Mouse (Mus musculus) cerebellum, adult 2 months (tissue): Measurements from ENCODE around the gene Pde10a. TPM values are rescaled to one million over a fixed set of nuclear protein-coding genes. Genes with fewer than 3 reads are reported as not detected.
A peak's percentile ranks its signal among the peaks of the same experiment; 100 is the strongest.

Experiments used
- DNase-seq, 2 experiments: peaks; one replicate each; pipeline ENCODE4 v3.0.0; 2021
- H3K27ac ChIP-seq: fragments of 200-500 bp; 2 replicates; pipeline ENCODE4 v1.5.1; 2012; ENCODE audit warnings: low read length, control low read depth, inconsistent platforms; ENCODE audit not compliant: insufficient read depth
- H3K27me3 ChIP-seq: fragments of 200-500 bp; 2 replicates; pipeline ENCODE4 v1.6.1; 2012; ENCODE audit warnings: inconsistent platforms, mild to moderate bottlenecking, low read length, moderate library complexity; ENCODE audit not compliant: control insufficient read depth, insufficient read depth
- H3K4me1 ChIP-seq: fragments of 200-500 bp; 2 replicates; pipeline ENCODE4 v1.6.1; 2011; ENCODE audit warnings: low read length; ENCODE audit not compliant: control insufficient read depth, insufficient read depth
- H3K4me3 ChIP-seq: fragments of 200-500 bp; replicated peaks from 2 replicates; pipeline ENCODE3; 2011; ENCODE audit warnings: mild to moderate bottlenecking, low read depth, low read length, control low read depth; ENCODE audit not compliant: insufficient read depth
- CTCF ChIP-seq: fragments of 200-500 bp; IDR thresholded peaks from 2 replicates; pipeline ENCODE4 v1.5.1; 2011; ENCODE audit warnings: low read depth, mild to moderate bottlenecking, control low read depth, low read length, moderate library complexity, borderline replicate concordance; ENCODE audit not compliant: insufficient read depth
- POLR2A ChIP-seq: fragments of 200-500 bp; IDR thresholded peaks from 2 replicates; pipeline ENCODE4 v1.6.1; 2011; ENCODE audit warnings: low read length, control low read depth, borderline replicate concordance; ENCODE audit not compliant: insufficient read depth
- WGBS: fragments of 180-500 bp; shearing (Covaris S2); methylation state at CpG from one replicate; pipeline ENCODE4 v1.1.7; 2018; 5-methylcytosine and 5-hydroxymethylcytosine counted together
- polyA plus RNA-seq: library from polyadenylated mRNA; depleted of rRNA; stranded (reverse); fragments of >200 nt; gene quantifications from 2 replicates; pipeline ENCODE4 v1.2.3, GENCODE M21; 2012

The Pde10a gene
- polyA plus RNA-seq, 1 experiment, result 40.9 TPM

DNA sequence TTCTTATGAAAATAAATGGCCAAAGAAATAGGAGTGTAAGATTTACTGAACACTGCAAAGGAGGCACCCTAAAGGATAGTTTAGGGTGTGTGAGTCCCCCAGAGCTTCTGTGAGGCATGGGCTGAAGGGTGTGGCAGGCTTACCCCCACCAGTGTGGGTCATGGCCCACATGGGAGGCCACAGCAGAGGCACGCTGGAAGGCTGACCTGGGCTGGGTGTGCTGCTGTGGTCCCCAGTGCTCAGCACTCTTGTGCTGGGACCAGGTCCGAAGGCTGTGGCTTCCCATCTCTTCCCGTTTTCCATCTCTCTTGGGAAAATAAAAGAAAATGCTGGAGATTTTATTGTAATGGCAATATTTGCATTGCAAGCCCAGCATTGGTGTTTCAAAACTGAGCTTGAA lies 26.5 kb downstream of the Pde10a start:
- 44% methylated on average over 3 of the region's 3 CpGs for WGBS
- no peak for DNase-seq
- H3K27ac ChIP-seq, result peak overlapping the region; percentile 85
- no peak for TF ChIP-seq CTCF
- TF ChIP-seq POLR2A, result no peak
- peaks cover 66% of the 10 kb centered on the region for H3K4me1 ChIP-seq
- H3K27me3 ChIP-seq, result no peaks in the 10 kb centered on the region
- no peak overlapping the region for H3K4me3 ChIP-seq

DNA sequence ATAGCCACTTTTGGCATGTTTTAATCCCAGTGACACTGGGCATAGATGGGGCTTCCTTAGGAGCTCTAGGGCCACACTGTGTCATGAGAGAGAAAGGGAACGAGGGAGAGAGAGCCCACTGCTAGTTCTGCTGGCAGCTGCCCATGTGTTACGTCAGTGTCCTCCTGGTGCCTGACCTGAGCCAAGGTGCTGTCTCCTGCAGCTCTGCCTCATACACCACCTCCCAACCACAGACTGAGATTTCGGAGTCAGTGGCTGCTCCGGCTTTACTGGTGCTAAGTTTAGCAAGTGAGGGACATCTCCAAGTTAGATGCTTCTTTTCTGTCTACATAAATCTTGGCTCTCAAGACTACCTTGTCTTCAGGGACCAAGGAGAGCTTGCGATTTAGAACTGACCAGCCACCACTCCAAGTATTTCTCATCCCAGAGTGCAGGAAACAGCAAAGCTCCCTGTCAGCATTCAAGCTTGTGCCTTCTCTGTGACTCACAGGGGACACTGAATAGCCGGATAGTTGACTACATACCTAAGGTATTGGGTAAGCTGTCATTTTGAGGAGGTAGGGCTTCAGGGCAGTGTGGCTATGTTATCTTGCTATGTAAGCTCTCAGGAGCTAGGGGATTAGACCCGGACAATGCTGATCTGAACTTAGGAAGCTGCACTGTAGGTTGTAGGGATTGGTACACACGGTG lies 27.3 kb downstream of the Pde10a start:
- Histone ChIP-seq H3K27me3 (no peaks in the 10 kb centered on the region), H3K4me1 (peaks cover 69% of the 10 kb centered on the region), H3K27ac (peak overlapping the region; percentile 99), H3K4me3 (peak overlapping the region; percentile 42)
- TF ChIP-seq CTCF (no peak), POLR2A (peak; percentile 75; the same call in 1 of the 2 replicates)
- DNase-seq, result peak; percentile 97 to 98
- 15% methylated on average over 8 of the region's 8 CpGs for WGBS

DNA sequence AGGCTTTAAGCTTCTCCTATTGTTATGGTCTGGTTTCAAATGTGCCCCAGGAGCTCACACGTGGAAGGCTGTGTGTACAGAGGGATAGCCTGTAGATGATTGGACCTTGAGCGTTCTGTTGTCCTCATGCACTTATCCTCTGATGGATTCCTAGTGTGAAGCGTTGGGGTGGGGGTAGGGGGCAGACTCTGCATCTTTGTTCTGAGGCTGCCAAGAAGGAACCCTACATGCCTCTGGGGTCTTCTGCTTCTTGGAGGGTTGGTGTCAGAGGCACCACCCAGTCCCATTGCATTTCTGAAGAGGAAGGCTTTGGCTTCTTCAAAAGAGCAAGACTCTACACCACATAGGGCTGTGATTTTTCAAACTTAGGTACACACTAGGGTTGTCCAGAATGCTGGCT lies 28.4 kb downstream of the Pde10a start:
- Histone ChIP-seq H3K4me1 (peaks cover 79% of the 10 kb centered on the region), H3K4me3 (no peak overlapping the region), H3K27ac (peak overlapping the region; percentile 99), H3K27me3 (no peaks in the 10 kb centered on the region)
- no peak for DNase-seq
- WGBS, result 17% methylated on average over 3 of the region's 3 CpGs
- no peak for TF ChIP-seq POLR2A

DNA sequence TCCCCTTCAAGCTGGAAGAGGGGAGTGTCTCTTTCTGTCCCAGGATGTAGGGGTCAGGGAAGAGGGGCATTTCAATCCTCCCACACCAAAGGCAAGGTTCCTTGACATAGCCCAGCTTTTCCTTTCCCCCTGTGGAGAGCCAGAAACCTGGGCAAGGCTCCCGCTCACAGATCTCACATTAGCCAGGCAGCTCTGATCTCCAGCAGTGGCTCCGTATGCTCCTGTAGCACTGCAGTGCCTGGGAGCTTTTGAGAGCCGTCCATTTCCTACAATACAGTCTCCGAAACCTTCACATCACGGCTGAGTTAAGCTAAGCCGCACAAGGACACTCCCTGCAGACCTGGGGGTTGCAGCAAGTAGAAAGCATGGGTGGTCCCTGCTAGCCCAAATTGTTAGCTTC lies 29.0 kb downstream of the Pde10a start:
- Histone ChIP-seq H3K4me1 (peaks cover 74% of the 10 kb centered on the region), H3K27ac (peak overlapping the region; percentile 99), H3K27me3 (no peaks in the 10 kb centered on the region), H3K4me3 (no peak overlapping the region)
- 10% methylated on average over 6 of the region's 6 CpGs for WGBS
- DNase-seq, result peak; percentile 92 to 95
- TF ChIP-seq CTCF, result no peak
- peak; percentile 24; the same call in 1 of the 2 replicates for TF ChIP-seq POLR2A

DNA sequence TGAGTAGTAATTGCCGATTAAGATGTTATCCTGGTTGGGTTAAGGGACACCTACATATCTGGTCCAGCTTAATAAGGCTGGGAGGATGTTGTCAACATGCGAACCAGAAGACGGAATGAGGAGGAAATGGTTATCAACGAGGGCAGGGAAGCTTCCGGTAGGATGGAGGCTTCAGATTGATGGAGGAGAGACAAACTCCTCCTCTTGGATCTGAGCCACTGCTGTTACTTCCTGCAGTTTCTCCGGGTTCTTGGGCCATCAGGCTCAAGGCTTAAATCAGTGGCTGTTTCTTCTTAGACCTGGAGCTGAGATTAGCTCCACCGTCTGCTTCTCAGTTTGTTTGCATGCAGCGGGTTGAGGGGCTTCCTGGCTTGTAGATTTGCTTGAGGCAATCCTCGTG lies 30.6 kb downstream of the Pde10a start:
- WGBS, result 29% methylated on average over 9 of the region's 9 CpGs

DNA sequence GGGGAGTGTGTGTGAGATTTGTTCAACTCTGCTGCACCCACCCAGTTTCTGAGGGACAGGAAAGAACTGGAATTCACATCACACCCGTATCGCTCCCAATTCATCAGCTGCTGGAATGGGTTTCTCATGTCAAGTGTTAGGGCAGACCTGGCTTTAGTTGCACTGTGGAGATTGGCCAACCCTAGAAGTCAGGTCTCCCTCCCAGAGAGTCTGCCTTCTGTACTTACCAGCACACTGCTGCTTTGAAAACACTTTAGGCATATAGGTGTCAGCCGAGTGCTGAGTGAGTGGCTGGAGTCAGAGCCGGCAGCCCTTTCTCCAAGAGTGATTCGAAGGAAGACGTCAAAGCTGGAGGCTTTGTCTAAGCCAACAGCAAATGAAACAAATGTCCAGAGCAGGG lies 31.1 kb downstream of the Pde10a start:
- 5% methylated on average over 6 of the region's 6 CpGs for WGBS
- H3K4me1 ChIP-seq, result peaks cover 64% of the 10 kb centered on the region
- peak overlapping the region; percentile 66 for H3K27ac ChIP-seq
- peak; percentile 70 to 80 for DNase-seq
- TF ChIP-seq POLR2A (no peak), CTCF (no peak)
- no peak overlapping the region for H3K4me3 ChIP-seq
- no peaks in the 10 kb centered on the region for H3K27me3 ChIP-seq

More for the DNA sequence above, 30.6 kb downstream of the Pde10a start:
- Histone ChIP-seq H3K27ac (peak overlapping the region; percentile 66), H3K27me3 (no peaks in the 10 kb centered on the region), H3K4me1 (peaks cover 68% of the 10 kb centered on the region), H3K4me3 (no peak overlapping the region)
- no peak for TF ChIP-seq CTCF
- TF ChIP-seq POLR2A, result no peak
- DNase-seq, result no peak

DNA sequence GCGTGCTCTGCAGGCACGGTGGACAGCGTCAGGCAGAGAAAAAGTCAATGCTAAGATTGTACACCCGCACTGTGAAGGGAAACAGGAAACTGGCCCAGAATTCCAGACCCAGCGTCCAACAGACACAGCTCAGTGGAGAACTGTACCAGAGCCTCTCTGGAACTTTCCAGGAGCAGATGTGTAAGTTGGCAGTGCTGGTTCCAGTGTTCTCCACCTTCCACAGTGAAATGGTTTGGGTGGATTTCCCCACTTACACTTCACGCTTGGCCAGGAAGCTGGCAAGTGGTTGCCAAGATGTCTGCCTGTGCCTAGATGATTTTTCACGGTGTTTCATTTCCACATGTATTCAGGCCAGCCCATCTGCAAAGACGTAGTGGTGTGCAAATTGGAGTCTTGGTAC lies 32.8 kb downstream of the Pde10a start:
- TF ChIP-seq POLR2A (no peak), CTCF (no peak)
- Histone ChIP-seq H3K27me3 (no peaks in the 10 kb centered on the region), H3K27ac (peak overlapping the region; percentile 33; the same call in 1 of the 2 replicates), H3K4me1 (peaks cover 62% of the 10 kb centered on the region), H3K4me3 (no peak overlapping the region)
- DNase-seq, result no peak
- 54% methylated on average over 8 of the region's 8 CpGs for whole genome bisulfite sequencing

DNA sequence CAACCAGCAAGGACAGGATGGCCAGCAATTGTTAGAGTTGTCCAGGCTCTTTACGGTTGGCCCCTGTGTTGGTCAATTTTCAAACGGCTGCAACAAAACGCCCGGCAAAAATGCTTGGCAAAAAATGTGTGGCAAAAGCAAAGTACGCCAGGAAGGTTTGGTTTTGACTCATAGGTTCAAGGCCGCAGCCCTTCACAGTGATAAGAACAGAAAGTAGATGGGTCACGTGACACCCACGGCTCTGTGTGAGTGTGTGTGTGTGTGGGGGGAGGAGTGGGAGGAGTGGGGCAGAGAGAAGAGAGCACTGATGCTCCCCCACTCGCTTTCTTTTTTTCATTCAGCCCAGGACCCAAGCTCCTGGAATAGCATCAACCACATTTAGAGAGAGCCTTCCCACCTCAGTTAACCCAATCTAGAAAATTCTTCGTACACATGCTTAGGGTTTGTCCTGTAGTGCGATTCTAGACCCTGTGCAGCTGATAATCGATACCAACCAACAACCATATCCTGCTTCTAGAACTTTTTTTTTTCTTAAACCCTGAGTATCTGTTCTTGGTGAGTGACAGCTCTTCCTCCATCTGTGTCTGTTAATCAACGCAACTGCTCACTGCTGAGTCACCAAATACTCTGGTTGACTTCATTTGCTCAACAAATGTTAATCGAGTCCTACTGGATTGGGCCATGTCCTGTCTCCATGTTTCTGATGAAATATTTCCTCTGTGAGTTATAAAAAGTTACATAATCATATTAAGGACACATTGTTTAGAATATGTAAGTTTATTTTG lies 37.1 kb downstream of the Pde10a start:
- peaks cover 25% of the 10 kb centered on the region for H3K4me1 ChIP-seq
- H3K4me3 ChIP-seq, result no peak overlapping the region
- no peak for DNase-seq
- no peaks in the 10 kb centered on the region for H3K27me3 ChIP-seq
- TF ChIP-seq CTCF, result no peak
- TF ChIP-seq POLR2A, result no peak
- H3K27ac ChIP-seq, result no peak overlapping the region
- WGBS, result 54% methylated on average over 14 of the region's 14 CpGs
